Mouse (Mus musculus): ENCODE data around the gene Prps1.
"Not testable (repeated sequence)": the region's sequence is repeated elsewhere in the genome, so short reads cannot be mapped to it uniquely, and the experiment has no call there.

Prps1 gene

GRCm38 (mm10) chrX:140456279-140456731 lies at the start of gene Prps1:
Gene Prps1, plus strand, starts transcription at chrX:140456613.
- peak; percentile 88 for DNase-seq (ENCODE audit: low spot score)

- no peak for DNase-seq (ENCODE audit: low spot score)
Observed at GRCm38 (mm10) chrX:140407593-140407992, 48.8 kb upstream of the Prps1 start.

GRCm38 (mm10) chrX:140418467-140418866 lies 37.9 kb upstream of the Prps1 start:
- DNase-seq (ENCODE audit: low spot score): no peak

- no peak for DNase-seq (ENCODE audit: low spot score)
Observed at GRCm38 (mm10) chrX:140427124-140427523, 29.3 kb upstream of the Prps1 start.

- no peak for DNase-seq (ENCODE audit: low spot score)
Observed at GRCm38 (mm10) chrX:140428252-140428651, 28.2 kb upstream of the Prps1 start.

- DNase-seq (ENCODE audit: low spot score): no peak
Observed at GRCm38 (mm10) chrX:140429985-140430384, 26.4 kb upstream of the Prps1 start.

GRCm38 (mm10) chrX:140430506-140430905 lies 25.9 kb upstream of the Prps1 start:
- no peak for DNase-seq (ENCODE audit: low spot score)

GRCm38 (mm10) chrX:140431981-140432380 lies 24.4 kb upstream of the Prps1 start:
- DNase-seq (ENCODE audit: low spot score): no peak

- DNase-seq (ENCODE audit: low spot score): no peak
Observed at GRCm38 (mm10) chrX:140432786-140433185, 23.6 kb upstream of the Prps1 start.

GRCm38 (mm10) chrX:140437906-140438305 lies 18.5 kb upstream of the Prps1 start:
- DNase-seq (ENCODE audit: low spot score): no peak

- no peak for DNase-seq (ENCODE audit: low spot score)
Observed at GRCm38 (mm10) chrX:140445551-140445950, 10.9 kb upstream of the Prps1 start.

- DNase-seq (ENCODE audit: low spot score): no peak
Observed at GRCm38 (mm10) chrX:140450071-140450470, 6.3 kb upstream of the Prps1 start.

GRCm38 (mm10) chrX:140456751-140457491 lies 508 bp downstream of the Prps1 start:
- DNase-seq (ENCODE audit: low spot score): peak; percentile 34

GRCm38 (mm10) chrX:140457502-140457901 lies 1.1 kb downstream of the Prps1 start:
- DNase-seq (ENCODE audit: low spot score): no peak

GRCm38 (mm10) chrX:140478231-140478630 lies 21.8 kb downstream of the Prps1 start:
- DNase-seq (ENCODE audit: low spot score): no peak

GRCm38 (mm10) chrX:140479171-140479570 lies 22.8 kb downstream of the Prps1 start:
- no peak for DNase-seq (ENCODE audit: low spot score)

- no peak for DNase-seq (ENCODE audit: low spot score)
Observed at GRCm38 (mm10) chrX:140489174-140489573, 32.8 kb downstream of the Prps1 start.

GRCm38 (mm10) chrX:140490203-140490602 lies 33.8 kb downstream of the Prps1 start:
- DNase-seq (ENCODE audit: low spot score): no peak

- DNase-seq (ENCODE audit: low spot score): no peak
Observed at GRCm38 (mm10) chrX:140491884-140492571, 35.6 kb downstream of the Prps1 start.

GRCm38 (mm10) chrX:140493527-140494029 lies 37.2 kb downstream of the Prps1 start:
- DNase-seq (ENCODE audit: low spot score): no peak

- DNase-seq (ENCODE audit: low spot score): no peak
Observed at GRCm38 (mm10) chrX:140494170-140494569, 37.8 kb downstream of the Prps1 start.

- not testable (repeated sequence) for DNase-seq (ENCODE audit: low spot score)
Observed at GRCm38 (mm10) chrX:140498431-140498830, 42.0 kb downstream of the Prps1 start.

- DNase-seq (ENCODE audit: low spot score): no peak
Observed at GRCm38 (mm10) chrX:140500306-140500705, 43.9 kb downstream of the Prps1 start.
